Comparison of ENCODE assay signal across 10 mouse cellular contexts in genomic region chr12:86305635-86306243, GRCm38 (mm10). TPM values are rescaled to one million over a fixed set of nuclear protein-coding genes. Genes with fewer than 3 reads are reported as not detected.
DNase-seq lines count a peak whose midpoint lies in the region; ATAC-seq lines count a peak whose summit lies in the region.
"Had no signal": no experiment of that assay in that cellular context is flagged by ENCODE, and none has a peak within 500 bp of the region (broad histone marks: within the 10 kb centered on the region; RNA-seq: fewer than 3 reads in every experiment).

No protein-coding gene starts in this region.

- no peaks in the 10 kb centered on the region for H3K9me3 ChIP-seq in heart, embryonic 11.5 days (replicated peaks; ENCODE audit: control insufficient read depth, low read length)

- 0 out of 2 replicates have a peak overlapping the region, but pooled peaks have one; percentile 31 for H3K9ac ChIP-seq in heart, embryonic 11.5 days (ENCODE audit: low read depth, low read length)

- no peaks in the 10 kb centered on the region for H3K4me1 ChIP-seq in heart, embryonic 11.5 days (ENCODE audit: control insufficient read depth, insufficient read depth, low read length)

- H3K36me3 ChIP-seq in heart, embryonic 11.5 days (ENCODE audit: control insufficient read depth, insufficient read depth, low read length) = no peaks in the 10 kb centered on the region
- H3K36me3 ChIP-seq in macrophage (ENCODE audit: inconsistent target) = no peaks in the 10 kb centered on the region

- no peaks in the 10 kb centered on the region for H3K79me2 ChIP-seq in macrophage (ENCODE audit: inconsistent target)

- no peaks in the 10 kb centered on the region for H3K27me3 ChIP-seq in heart, embryonic 11.5 days (ENCODE audit: control insufficient read depth, insufficient read depth, low read length)
- H3K27me3 ChIP-seq: CH12.LX had no signal

- peak; percentile 14 to 20 for DNase-seq in cerebellum, postnatal 14 days
- no peak for DNase-seq in cerebellum, adult 18-20 months
- DNase-seq in adrenal gland, postnatal 36 days = peak; percentile 9 to 46
- DNase-seq in kidney, postnatal 10 days = peak; percentile 26
- peak; percentile 53 to 56 for DNase-seq in thymus, adult 18-20 months
- DNase-seq in frontal cortex, postnatal 36 days (ENCODE audit: low spot score in 2 of 2) = no peak

- ATAC-seq in heart, embryonic 11.5 days (replicated peaks; ENCODE audit: insufficient number of reproducible peaks, low FRiP score, low TSS enrichment) = no peak; the same call in 1 of the 2 replicates

- peak overlapping the region; percentile 35 for H3K4me3 ChIP-seq in heart, embryonic 11.5 days (ENCODE audit: low read depth, low read length)
- H3K4me3 ChIP-seq in macrophage (ENCODE audit: inconsistent target) = peak overlapping the region; percentile 26
- H3K4me3 ChIP-seq: myocyte had no signal

- 16% methylated on average over 15 of the region's 15 CpGs for WGBS in heart, embryonic 11.5 days (ENCODE audit: insufficient replicate concordance)
- 18% methylated on average over 14 of the region's 15 CpGs for whole genome bisulfite sequencing in macrophage (ENCODE audit: missing documents)

- H3K4me2 ChIP-seq in heart, embryonic 11.5 days = peak overlapping the region; percentile 62

- no peak overlapping the region for H3K27ac ChIP-seq in heart, embryonic 11.5 days (ENCODE audit: low read depth, low read length)
- no peak overlapping the region for H3K27ac ChIP-seq in macrophage

RNA-seq across cellular contexts. Expression of gene Esrrb, which starts 55.2 kb away (rescaled TPM):
- under 1 TPM in 1 of 2 experiments, not detected in 1; 0.17 TPM for total RNA-seq in adrenal gland, postnatal 36 days (2021)
- polyA plus RNA-seq in heart, embryonic 11.5 days (2014; fragmentation: Nextera tagmentation; extraction: Ambion mirVana) = 1.6 TPM in 2 replicates
- not detected for total RNA-seq in macrophage (2018; cell fraction: chromatin; rRNA removed)
- total RNA-seq in macrophage (2018; cell fraction: cytosol; rRNA removed) = not detected
- total RNA-seq in macrophage (2018; cell fraction: nucleus; rRNA removed) = not detected
- polyA plus RNA-seq in macrophage (2018) = not detected in 3 replicates
- total RNA-seq: CH12.LX had no signal

Comparison
In these comparisons a context has a peak if more than half of its experiments do, and no peak if none do; other contexts are left out.
1. DNase-seq: peak in cerebellum, postnatal 14 days (2 of 2), adrenal gland, postnatal 36 days (2 of 2), kidney, postnatal 10 days (single experiment) and thymus, adult 18-20 months (2 of 2); none in cerebellum, adult 18-20 months (0 of 2) and frontal cortex, postnatal 36 days (0 of 2).